Mouse (Mus musculus) C2C12 (cell line): ENCODE data around the gene Tpm3.

Source experiments
- CTCF ChIP-seq: IDR thresholded peaks from one replicate; pipeline ENCODE4 v1.5.1; 2011; ENCODE audit not compliant: control insufficient read depth, insufficient read depth, insufficient read length
- MYOG ChIP-seq: IDR thresholded peaks from one replicate; pipeline ENCODE4 v1.6.1; 2011; ENCODE audit not compliant: control insufficient read depth, insufficient read length; ENCODE audit errors: extremely low read depth

DNA sequence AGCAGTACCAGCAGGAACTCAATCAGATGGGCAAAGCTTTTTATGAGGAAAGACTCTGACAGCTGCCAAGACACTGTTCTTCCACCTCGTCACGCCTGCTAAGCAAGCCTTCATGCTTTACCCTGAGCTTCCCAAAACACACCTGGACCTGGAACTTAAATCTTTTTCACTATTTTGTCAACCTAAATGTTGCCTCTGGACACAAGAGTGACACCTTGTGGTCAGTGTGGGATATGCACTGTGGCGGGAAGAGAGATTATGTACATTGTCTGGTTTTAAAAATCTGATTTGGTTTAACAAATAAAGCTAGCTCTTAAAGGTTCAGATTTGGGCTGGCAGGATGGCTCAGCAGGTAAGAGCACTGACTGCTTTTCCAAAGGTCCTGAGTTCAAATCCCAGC, 6.9 kb upstream of the Tpm3 start:
- TF ChIP-seq CTCF: no peak
- no peak for TF ChIP-seq MYOG
